8 mouse cellular contexts compared by ENCODE assay signal in the genomic region with DNA sequence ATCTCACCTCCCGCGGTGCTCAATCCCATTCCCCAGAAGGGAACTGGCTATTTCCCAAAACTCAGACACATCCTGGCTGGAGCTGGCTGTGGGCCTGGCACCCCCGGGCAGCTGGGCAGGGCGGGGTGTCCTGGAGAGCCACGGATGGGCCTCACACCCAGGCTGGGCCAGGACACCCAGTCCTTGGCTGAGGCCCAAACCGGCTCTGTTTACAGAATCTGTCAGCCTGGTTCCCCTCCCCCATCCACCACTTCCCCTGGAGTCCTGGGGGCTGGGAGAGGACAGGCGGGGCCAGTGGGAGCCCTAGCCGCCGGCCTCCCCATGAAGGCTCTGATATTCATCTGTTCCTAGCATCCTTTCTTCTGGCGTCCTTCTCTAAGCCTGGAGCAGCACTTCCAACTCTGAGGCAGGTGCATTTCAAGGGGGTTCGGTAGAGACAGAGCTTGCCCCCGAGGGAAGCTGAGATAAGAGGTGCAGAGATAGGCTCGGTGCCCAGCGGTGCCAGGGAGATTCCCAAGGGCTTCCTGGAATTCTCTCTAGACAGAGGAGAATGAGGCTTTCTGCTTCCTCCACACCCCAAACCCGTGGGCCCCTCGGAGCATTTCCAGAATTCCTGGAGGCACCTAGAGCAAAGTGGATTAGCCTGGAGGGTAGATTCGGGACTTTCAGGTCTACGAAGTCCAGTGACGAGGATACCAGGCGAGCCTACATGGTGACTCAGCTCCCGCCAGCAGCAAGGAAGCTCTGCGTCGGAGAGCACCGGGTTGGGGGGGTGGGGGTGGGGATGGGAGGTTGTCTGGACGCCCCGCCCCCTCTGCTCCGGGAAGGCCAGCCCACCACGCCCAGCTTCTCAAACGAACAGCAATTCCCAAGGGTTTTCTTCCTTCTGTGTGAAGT. TPM values are rescaled to one million over a fixed set of nuclear protein-coding genes. Genes with fewer than 3 reads are reported as not detected.
DNase-seq lines count a peak whose midpoint lies in the region; ATAC-seq and TF ChIP-seq lines count a peak whose summit lies in the region.

No protein-coding gene starts in this region.

- peaks cover 10% of the 10 kb centered on the region for H3K4me1 ChIP-seq in erythroblast, embryonic 14.5 days (ENCODE audit: control insufficient read depth)
- peaks cover 17% of the 10 kb centered on the region for H3K4me1 ChIP-seq in embryonic facial prominence, embryonic 13.5 days
- peaks cover 35% of the 10 kb centered on the region for H3K4me1 ChIP-seq in heart, embryonic 10.5 days
- H3K4me1 ChIP-seq in kidney, embryonic 15.5 days = peaks cover 25% of the 10 kb centered on the region
- peaks cover 17% of the 10 kb centered on the region for H3K4me1 ChIP-seq in limb, embryonic 15.5 days
- H3K4me1 ChIP-seq in midbrain, postnatal 0 days (ENCODE audit: insufficient read depth, low read length) = peaks cover 7% of the 10 kb centered on the region; the same call in 1 of the 2 replicates

- no peaks in the 10 kb centered on the region for H3K27me3 ChIP-seq in erythroblast, embryonic 14.5 days (ENCODE audit: control insufficient read depth)
- H3K27me3 ChIP-seq in embryonic facial prominence, embryonic 13.5 days = no peaks in the 10 kb centered on the region
- H3K27me3 ChIP-seq in heart, embryonic 10.5 days (ENCODE audit: insufficient read depth, poor library complexity, severe bottlenecking) = no peaks in the 10 kb centered on the region
- H3K27me3 ChIP-seq in kidney, embryonic 15.5 days = no peaks in the 10 kb centered on the region
- H3K27me3 ChIP-seq in limb, embryonic 15.5 days = no peaks in the 10 kb centered on the region
- no peaks in the 10 kb centered on the region; the same call in 1 of the 2 replicates for H3K27me3 ChIP-seq in midbrain, postnatal 0 days (ENCODE audit: insufficient read depth, low read length)

- no peak for TF ChIP-seq CTCF in midbrain, postnatal 0 days (IDR thresholded peaks at IDR 0.05)

- DNase-seq in heart, embryonic 10.5 days (ENCODE audit: low spot score) = peak; percentile 91
- DNase-seq in midbrain, postnatal 0 days (ENCODE audit: low spot score) = peak; percentile 83
- DNase-seq in spleen, postnatal 4 days (ENCODE audit: low spot score in 2 of 2) = peak; percentile 61 to 76

- H3K36me3 ChIP-seq in erythroblast, embryonic 14.5 days (ENCODE audit: control insufficient read depth) = no peaks in the 10 kb centered on the region
- no peaks in the 10 kb centered on the region for H3K36me3 ChIP-seq in embryonic facial prominence, embryonic 13.5 days
- H3K36me3 ChIP-seq in heart, embryonic 10.5 days = no peaks in the 10 kb centered on the region
- no peaks in the 10 kb centered on the region for H3K36me3 ChIP-seq in kidney, embryonic 15.5 days
- H3K36me3 ChIP-seq in limb, embryonic 15.5 days = no peaks in the 10 kb centered on the region
- no peaks in the 10 kb centered on the region for H3K36me3 ChIP-seq in midbrain, postnatal 0 days (ENCODE audit: insufficient read depth, low read length)

- ATAC-seq in erythroblast, adult 5-6 weeks (replicated peaks; ENCODE audit: low FRiP score, poor library complexity, severe bottlenecking) = no peak
- peak; percentile 75 for ATAC-seq in embryonic facial prominence, embryonic 13.5 days (ENCODE audit: insufficient number of reproducible peaks, insufficient read depth, low FRiP score, low TSS enrichment, low read depth)
- peak; percentile 76 for ATAC-seq in kidney, embryonic 15.5 days (replicated peaks; ENCODE audit: low FRiP score)
- peak; percentile 73; the same call in 1 of the 2 replicates for ATAC-seq in limb, embryonic 15.5 days (ENCODE audit: insufficient number of reproducible peaks, low FRiP score, low TSS enrichment, low read depth)
- ATAC-seq in midbrain, postnatal 0 days (ENCODE audit: low FRiP score) = peak; percentile 80

- H3K4me2 ChIP-seq in embryonic facial prominence, embryonic 13.5 days = peak overlapping the region; percentile 63
- peak overlapping the region; percentile 60 for H3K4me2 ChIP-seq in kidney, embryonic 15.5 days
- peak overlapping the region; percentile 60 for H3K4me2 ChIP-seq in limb, embryonic 15.5 days
- peak overlapping the region; percentile 45 for H3K4me2 ChIP-seq in midbrain, postnatal 0 days (ENCODE audit: low read depth, low read length, poor library complexity, severe bottlenecking)

- H3K9me3 ChIP-seq in erythroblast, embryonic 14.5 days (ENCODE audit: control insufficient read depth, low read length) = 0 out of 2 replicates have a peak, but pooled peaks cover 2% of the 10 kb centered on the region
- no peaks in the 10 kb centered on the region for H3K9me3 ChIP-seq in embryonic facial prominence, embryonic 13.5 days
- H3K9me3 ChIP-seq in heart, embryonic 10.5 days = no peaks in the 10 kb centered on the region
- H3K9me3 ChIP-seq in kidney, embryonic 15.5 days (replicated peaks) = no peaks in the 10 kb centered on the region
- H3K9me3 ChIP-seq in limb, embryonic 15.5 days = no peaks in the 10 kb centered on the region
- H3K9me3 ChIP-seq in midbrain, postnatal 0 days (ENCODE audit: low read length) = no peaks in the 10 kb centered on the region

- H3K4me3 ChIP-seq in erythroblast, embryonic 14.5 days (replicated peaks) = peak overlapping the region; percentile 16
- peak overlapping the region; percentile 32 for H3K4me3 ChIP-seq in embryonic facial prominence, embryonic 13.5 days
- peak overlapping the region; percentile 59 for H3K4me3 ChIP-seq in heart, embryonic 10.5 days
- peak overlapping the region; percentile 35 for H3K4me3 ChIP-seq in kidney, embryonic 15.5 days (replicated peaks)
- H3K4me3 ChIP-seq in limb, embryonic 15.5 days = peak overlapping the region; percentile 27
- peak overlapping the region; percentile 24 for H3K4me3 ChIP-seq in midbrain, postnatal 0 days (ENCODE audit: low read depth, low read length)

- peak overlapping the region; percentile 39 for H3K27ac ChIP-seq in embryonic facial prominence, embryonic 13.5 days
- peak overlapping the region; percentile 80 for H3K27ac ChIP-seq in heart, embryonic 10.5 days
- peak overlapping the region; percentile 76 for H3K27ac ChIP-seq in kidney, embryonic 15.5 days
- peak overlapping the region; percentile 71 for H3K27ac ChIP-seq in limb, embryonic 15.5 days
- H3K27ac ChIP-seq in midbrain, postnatal 0 days (ENCODE audit: low read depth, low read length) = peak overlapping the region; percentile 57; the same call in 1 of the 2 replicates

- WGBS in embryonic facial prominence, embryonic 13.5 days = 1% methylated on average over 29 of the region's 29 CpGs
- under 1% methylated on average over 29 of the region's 29 CpGs for WGBS in heart, embryonic 10.5 days
- WGBS in kidney, embryonic 15.5 days = under 1% methylated on average over 29 of the region's 29 CpGs
- WGBS in limb, embryonic 15.5 days = 2% methylated on average over 29 of the region's 29 CpGs
- under 1% methylated on average over 29 of the region's 29 CpGs for WGBS in midbrain, postnatal 0 days

- H3K9ac ChIP-seq in embryonic facial prominence, embryonic 13.5 days = peak overlapping the region; percentile 55
- peak overlapping the region; percentile 11 for H3K9ac ChIP-seq in kidney, embryonic 15.5 days
- peak overlapping the region; percentile 15; the same call in 1 of the 2 replicates for H3K9ac ChIP-seq in limb, embryonic 15.5 days
- no peak overlapping the region for H3K9ac ChIP-seq in midbrain, postnatal 0 days (replicated peaks; ENCODE audit: low read length, poor library complexity, severe bottlenecking)

RNA-seq across cellular contexts. Expression of gene Cdkn2aipnl, which starts 51.2 kb away (rescaled TPM):
- polyA plus RNA-seq in erythroblast, embryonic 14.5 days (2012) = 1.8 and 2.1 TPM in 2 replicates
- 18.4 and 25.9 TPM in 2 replicates for total RNA-seq in erythroblast, adult 5-6 weeks (2015; ENCODE audit: low replicate concordance)
- 13.8 and 16.7 TPM in 2 replicates for total RNA-seq in erythroblast, adult 5-6 weeks (2017; ENCODE audit: low replicate concordance)
- polyA plus RNA-seq in embryonic facial prominence, embryonic 13.5 days (2015; fragmentation: Nextera tagmentation; extraction: Ambion mirVana) = 98.8 and 104 TPM in 2 replicates
- 89.1 and 105 TPM in 2 replicates for polyA plus RNA-seq in heart, embryonic 10.5 days (2016; fragmentation: Nextera tagmentation; extraction: Ambion mirVana)
- polyA plus RNA-seq in kidney, embryonic 15.5 days (2015; fragmentation: Nextera tagmentation; extraction: Ambion mirVana) = 95.7 and 96.9 TPM in 2 replicates
- 79.2 and 83.8 TPM in 2 replicates for polyA plus RNA-seq in limb, embryonic 15.5 days (2015; fragmentation: Nextera tagmentation; extraction: Ambion mirVana)
- total RNA-seq in midbrain, postnatal 0 days (2014; rRNA removed) = 97.7 and 99.1 TPM in 2 replicates
- polyA plus RNA-seq in midbrain, postnatal 0 days (2015; fragmentation: Nextera tagmentation; extraction: Ambion mirVana) = 124 and 128 TPM in 2 replicates

RNA-seq across cellular contexts. Expression of gene Jade2, which starts 58.8 kb away (rescaled TPM):
- 0.18 and 0.19 TPM in 2 replicates for polyA plus RNA-seq in erythroblast, embryonic 14.5 days (2012)
- 1.7 and 3.8 TPM in 2 replicates for total RNA-seq in erythroblast, adult 5-6 weeks (2015; ENCODE audit: low replicate concordance)
- 2.4 and 2.6 TPM in 2 replicates for total RNA-seq in erythroblast, adult 5-6 weeks (2017; ENCODE audit: low replicate concordance)
- 2.7 and 3.1 TPM in 2 replicates for polyA plus RNA-seq in embryonic facial prominence, embryonic 13.5 days (2015; fragmentation: Nextera tagmentation; extraction: Ambion mirVana)
- polyA plus RNA-seq in heart, embryonic 10.5 days (2016; fragmentation: Nextera tagmentation; extraction: Ambion mirVana) = 0.73 and 0.82 TPM in 2 replicates
- 0.63 and 0.81 TPM in 2 replicates for polyA plus RNA-seq in kidney, embryonic 15.5 days (2015; fragmentation: Nextera tagmentation; extraction: Ambion mirVana)
- polyA plus RNA-seq in limb, embryonic 15.5 days (2015; fragmentation: Nextera tagmentation; extraction: Ambion mirVana) = 1.8 and 1.9 TPM in 2 replicates
- total RNA-seq in midbrain, postnatal 0 days (2014; rRNA removed) = 3.6 and 3.7 TPM in 2 replicates
- 0.95 and 0.98 TPM in 2 replicates for polyA plus RNA-seq in midbrain, postnatal 0 days (2015; fragmentation: Nextera tagmentation; extraction: Ambion mirVana)

Comparison
In these comparisons a context has a peak if more than half of its experiments do, and no peak if none do; other contexts are left out.
1. RNA of gene Cdkn2aipnl, which starts 51.2 kb away (polyA plus RNA-seq): 124 to 128 TPM in midbrain, postnatal 0 days, 89.1 to 105 TPM in heart, embryonic 10.5 days, 98.8 to 104 TPM in embryonic facial prominence, embryonic 13.5 days, 95.7 to 96.9 TPM in kidney, embryonic 15.5 days and 79.2 to 83.8 TPM in limb, embryonic 15.5 days; 1.8 to 2.1 TPM in erythroblast, embryonic 14.5 days; every median in the first group is over 10 times any median in the second.
2. Peak in every context shown above with its lines, with median percentiles within 50 percentile points of each other: H3K4me3 ChIP-seq, H3K27ac ChIP-seq, H3K4me2 ChIP-seq and DNase-seq.